Mouse (Mus musculus): ENCODE measurements around the gene Vmn1r111.
"Not testable (repeated sequence)": the region's sequence is repeated elsewhere in the genome, so short reads cannot be mapped to it uniquely, and the experiment has no call there.

The Vmn1r111 gene

GRCm38 (mm10) chr7:20703116-20703515 is at the start of gene Vmn1r111:
Gene Vmn1r111, minus strand, starts transcription at chr7:20703216.
- DNase-seq (ENCODE audit: low read depth, low spot score), result not testable (repeated sequence)

GRCm38 (mm10) chr7:20730524-20730923 is 27.5 kb upstream of the Vmn1r111 start, which contains the start of gene Gm10668:
Gene Gm10668, minus strand, starts transcription at chr7:20730624.
- not testable (repeated sequence) for DNase-seq (ENCODE audit: low read depth, low spot score)

DNA sequence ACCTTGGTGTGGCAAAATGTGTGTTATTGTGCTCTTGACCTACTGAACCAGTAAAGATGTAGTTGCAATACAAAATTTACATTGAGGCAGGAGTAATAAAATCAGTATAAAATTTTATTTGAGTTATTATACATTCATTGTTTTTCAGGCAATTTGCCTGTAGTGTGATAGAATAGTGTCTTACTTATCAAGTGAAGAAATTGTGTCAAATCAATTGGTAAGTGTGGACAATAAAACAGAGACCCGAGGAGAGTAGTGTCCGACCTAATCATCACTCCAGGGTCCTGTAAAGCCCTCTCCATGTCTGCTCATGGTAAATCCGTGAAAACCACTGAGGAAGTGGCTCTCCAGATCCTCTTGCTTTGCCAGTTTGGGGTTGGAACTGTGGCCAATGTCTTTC is 34.4 kb downstream of the Vmn1r111 start, which contains the start of gene Vmn1r107:
Gene Vmn1r107, plus strand, starts transcription at position 301 of the 400 bp plus-strand sequence.
- not testable (repeated sequence) for DNase-seq (ENCODE audit: low read depth, low spot score)

All from CD4-positive helper T cell, adult 2 months (primary cell).